Mouse (Mus musculus) fat pad, adult 2 months (tissue): ENCODE measurements around the gene Ap1m2.
A peak's percentile ranks its signal among the peaks of the same experiment; 100 is the strongest.
"Not testable (repeated sequence)": the region's sequence is repeated elsewhere in the genome, so short reads cannot be mapped to it uniquely, and the experiment has no call there.

Experiments used
- DNase-seq: peaks from one replicate; pipeline ENCODE4 v3.0.0-alpha.2; 2011; ENCODE audit warnings: low read depth, low spot score; ENCODE audit errors: extremely low read depth

Ap1m2 gene

DNA sequence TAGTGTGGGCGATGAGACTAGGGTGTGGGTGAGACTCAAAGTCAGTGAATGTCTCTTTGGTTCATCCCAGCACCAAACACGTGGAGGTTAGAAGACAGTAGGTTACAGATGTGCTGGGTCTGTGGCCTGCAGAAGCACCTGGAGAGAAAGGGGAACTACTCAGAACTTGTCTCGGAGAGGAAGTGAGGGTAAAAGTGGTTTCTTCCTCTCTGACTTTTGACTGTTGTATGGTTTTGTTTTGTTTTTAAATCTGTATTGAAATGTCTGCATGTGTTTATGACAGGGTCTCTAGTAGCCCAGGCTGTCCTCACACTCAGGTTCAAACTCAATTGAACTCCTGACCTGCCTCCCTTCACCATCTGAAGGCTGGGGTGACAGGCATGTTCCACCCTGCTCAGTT is 15.9 kb upstream of the Ap1m2 start:
- no peak for DNase-seq

DNA sequence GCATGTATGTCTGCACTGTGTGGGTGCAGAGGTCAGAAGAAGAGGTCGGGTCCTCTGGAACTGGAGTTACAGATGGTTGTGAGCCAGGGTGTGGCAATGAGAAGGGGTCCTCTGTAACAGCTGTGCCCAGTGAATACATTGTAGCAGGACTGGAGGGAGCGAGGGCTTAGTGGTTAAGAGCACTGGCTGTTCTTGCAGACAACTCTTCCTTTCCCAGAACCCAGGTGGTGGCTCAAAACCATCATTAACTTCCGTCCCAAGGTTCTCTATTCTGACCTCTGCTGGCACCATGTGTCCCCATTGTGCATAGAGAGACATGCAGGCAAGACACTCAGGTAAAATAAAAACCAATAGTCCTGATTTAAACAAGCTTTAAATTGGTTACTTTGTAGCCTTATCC is 15.4 kb upstream of the Ap1m2 start:
- DNase-seq = no peak

DNA sequence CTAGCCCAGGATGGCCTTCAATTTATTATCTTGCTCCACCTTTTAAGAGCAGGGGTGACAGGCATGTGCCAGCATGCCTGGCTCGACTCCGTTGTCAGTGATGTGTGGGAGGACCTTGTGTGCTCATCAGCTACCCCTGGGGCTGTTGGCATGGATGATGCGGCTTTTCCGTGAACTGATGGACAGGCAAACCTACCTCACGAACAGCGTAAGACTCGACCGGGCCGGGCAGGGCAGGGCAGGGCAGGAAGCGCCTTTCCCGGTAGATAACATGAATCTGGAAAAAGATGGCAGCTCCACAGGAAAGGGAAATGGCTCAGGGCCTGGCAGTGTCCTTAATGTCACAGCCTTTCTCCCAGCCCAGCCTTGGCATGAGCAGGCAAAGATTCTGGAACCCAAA is 12.1 kb upstream of the Ap1m2 start:
- DNase-seq = peak; percentile 97

DNA sequence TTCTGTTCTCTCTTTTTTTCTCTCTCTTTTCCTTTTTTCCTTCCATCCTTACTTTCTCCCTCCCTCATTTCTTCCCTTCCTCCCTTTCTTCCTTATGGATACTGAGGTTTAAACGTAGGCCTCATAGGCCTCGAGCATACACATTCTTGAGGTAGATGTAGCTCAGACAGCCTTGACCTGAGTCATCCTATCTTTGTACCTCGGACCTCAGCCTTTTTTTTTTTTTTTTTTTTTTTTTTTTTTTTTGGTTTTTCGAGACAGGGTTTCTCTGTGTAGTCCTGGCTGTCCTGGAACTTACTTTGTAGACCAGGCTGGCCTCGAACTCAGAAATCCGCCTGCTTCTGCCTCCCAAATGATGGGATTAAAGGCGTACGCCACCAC is 10.8 kb upstream of the Ap1m2 start:
- DNase-seq = not testable (repeated sequence)

DNA sequence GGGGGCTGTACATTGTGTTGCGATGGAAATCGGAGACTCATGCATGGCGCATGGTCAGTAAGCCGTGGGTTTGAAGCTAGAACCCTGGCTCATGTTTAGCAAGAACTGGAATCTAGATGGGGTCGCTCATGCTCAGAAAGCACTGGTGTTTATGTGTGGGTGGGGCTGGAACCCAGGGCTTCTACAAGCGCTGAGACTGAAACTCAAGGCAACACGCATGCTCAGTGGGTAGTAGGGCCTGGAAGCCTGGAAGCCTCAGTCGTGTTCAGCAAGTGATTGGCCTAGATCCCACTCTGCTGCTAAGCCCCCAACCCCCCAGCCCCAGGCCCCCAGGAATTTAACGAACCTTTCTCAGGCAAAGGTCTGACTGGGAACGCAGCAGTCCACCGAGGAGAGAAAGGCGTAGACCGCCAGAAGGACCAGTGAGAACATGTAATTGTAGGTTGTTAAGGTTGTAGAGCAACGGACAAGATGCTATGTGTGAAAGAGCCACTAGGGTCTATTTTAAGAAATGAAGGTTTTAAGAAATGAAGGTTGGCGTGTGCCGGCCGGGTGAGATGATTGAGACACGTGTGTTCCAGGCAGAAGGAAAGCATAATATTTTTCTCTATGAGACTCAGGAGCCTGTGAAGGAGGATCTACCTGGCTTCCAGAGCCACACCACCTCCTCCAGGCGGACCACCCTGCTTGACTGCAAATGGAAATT is 10.2 kb upstream of the Ap1m2 start:
- DNase-seq = no peak

DNA sequence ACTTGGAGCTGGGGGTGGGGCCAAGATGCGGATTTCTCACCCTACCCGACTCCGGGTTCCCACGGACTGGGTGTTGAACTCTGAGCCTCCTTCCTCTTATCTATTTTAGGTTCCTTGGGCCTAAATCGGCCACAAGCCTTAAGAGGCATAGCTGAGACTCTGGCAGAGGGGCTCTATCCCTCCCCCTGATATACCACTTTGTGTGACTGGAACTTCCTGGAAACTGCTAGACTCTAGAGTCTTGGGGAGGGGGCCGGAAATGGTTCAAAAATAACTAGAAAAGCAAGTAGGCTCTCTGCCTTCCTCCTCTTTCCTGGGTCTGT is 9.3 kb upstream of the Ap1m2 start:
- DNase-seq = no peak

DNA sequence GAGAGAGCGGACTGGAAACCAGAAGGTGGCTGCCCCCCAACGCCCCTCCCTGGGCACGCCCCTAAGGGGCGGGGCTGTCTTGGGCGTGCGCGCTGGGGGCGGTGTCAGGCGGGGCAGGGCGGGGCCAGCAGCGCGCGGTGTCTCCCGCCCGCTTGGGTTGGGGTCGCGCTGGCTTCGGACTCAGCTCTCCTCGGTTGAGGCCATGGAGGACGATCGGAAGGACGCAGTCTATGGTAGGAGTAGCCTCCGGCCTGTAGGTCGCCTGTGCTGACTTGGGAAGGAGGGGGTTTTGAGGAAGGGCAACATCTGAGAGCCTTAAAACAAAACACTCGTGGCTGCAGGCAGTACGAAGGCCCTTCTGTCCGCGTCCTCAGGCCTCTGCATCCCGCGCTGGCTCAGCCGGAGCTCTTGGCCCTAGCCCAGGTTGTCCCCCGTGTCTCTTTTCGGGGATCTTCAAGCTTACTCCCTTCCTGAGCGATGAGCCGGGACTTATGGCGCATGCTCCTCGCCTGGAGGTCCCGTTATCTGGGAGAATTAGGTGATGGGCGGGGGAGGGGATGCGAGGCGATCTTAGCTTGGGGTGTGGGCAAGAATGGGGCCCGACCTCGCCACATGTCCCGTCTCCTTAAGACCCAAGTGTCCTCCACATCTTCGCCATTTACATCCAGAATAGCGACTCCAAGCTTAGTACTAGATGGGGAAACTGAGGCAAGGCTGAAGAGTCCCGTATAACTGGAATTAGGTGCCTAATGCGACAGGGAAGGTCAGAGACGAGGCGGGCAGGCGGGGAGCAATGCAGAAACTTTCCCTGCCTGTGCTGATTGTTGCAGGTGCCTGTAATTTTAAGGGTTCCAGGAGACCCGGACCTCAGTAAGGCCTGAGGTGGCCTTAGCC is 8.7 kb upstream of the Ap1m2 start, which contains the start of gene Slc44a2:
TSS of gene Slc44a2 (plus strand) at position 80 of the 894 bp plus-strand sequence.
- no peak for DNase-seq

DNA sequence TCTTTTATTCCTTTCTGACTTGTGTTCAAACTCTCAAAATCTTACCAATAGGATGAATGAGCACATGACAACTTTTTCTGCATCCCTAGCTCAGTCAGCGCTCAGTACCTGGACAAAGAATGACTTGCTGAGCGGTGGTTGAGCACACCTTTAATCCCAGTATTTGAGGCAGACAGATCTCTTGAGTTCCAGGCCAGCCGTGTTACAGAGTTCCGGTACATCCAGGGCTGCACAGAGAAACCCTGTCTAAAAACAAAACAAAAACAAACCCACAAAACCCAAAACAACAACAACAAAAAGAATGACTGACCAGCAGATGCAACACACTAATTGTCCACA is 8.1 kb upstream of the Ap1m2 start:
- no peak for DNase-seq

DNA sequence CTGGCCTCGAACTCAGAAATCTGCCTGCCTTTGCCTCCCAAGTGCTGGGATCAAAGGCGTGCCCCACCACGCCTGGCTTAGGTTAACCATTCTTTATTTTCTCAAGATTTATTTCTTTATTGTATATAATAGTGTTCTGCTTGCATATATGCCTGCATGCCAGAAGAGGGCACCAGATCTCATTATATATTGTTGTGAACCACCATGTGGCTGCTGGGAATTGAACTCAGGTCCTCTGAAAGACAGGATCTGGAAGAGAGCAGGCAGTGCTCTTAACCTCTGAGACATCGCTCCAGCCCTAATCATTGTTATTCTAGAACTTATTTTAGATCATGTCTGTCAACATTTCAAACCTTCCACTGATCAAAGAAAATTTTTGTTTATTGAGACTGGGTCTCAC is 7.4 kb upstream of the Ap1m2 start:
- DNase-seq = no peak

DNA sequence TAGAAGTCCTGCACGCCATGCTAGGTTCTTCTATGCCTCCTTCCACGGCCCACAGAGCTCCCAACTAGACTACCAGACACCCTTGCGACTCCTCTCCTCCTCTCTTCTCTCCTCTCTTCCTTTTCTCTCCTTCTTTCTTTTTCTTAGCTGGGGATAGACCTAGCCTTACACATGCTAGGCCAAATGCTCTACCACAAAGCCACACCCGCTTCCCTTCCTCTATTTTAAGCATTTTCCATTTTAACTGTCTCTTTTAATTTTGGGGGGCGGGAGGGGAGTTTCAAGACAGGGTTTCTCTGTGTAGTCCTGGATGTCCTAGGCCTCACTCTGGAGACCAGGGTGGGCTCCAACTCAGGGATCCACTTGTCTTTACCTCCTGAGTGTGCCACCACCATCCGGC is 6.7 kb upstream of the Ap1m2 start:
- DNase-seq = no peak

DNA sequence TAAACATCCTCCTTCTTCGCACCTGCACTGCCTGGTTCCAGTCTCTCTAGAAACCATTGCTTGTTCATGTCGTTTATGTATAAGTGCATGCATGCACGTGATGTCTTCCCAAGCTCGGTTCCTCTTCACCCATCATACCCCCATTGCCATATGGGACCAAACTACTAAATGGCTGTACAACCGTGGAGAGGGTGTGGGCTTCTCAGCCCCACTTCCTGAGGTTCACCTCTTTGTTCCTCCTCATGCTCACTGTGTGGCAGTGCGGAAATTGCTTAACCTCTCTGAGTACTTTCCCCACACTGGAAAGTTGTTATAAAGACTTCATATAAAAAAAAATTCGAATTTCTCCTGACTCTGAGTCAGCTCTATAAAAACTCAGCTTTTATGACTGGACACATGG is 4.6 kb upstream of the Ap1m2 start:
- no peak for DNase-seq

DNA sequence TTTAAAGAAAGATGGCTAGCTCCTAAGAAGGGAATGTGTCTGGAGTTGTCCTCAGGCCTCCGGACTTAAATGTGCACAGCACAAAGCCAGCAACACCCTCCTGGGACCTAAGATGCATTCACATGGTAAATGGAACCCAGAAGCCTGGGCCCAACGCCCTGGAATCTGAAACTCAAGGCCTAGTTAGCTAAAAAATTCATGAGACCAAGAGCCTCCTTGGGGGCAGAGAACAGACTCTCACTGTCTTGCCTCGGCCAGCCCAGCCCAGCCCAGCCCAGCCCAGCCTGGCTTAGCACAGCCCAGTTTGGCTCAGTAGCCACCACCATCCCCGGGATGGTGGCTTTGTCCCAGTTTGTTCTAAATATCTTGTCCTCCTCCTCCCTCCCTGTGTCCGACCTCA is 3.3 kb upstream of the Ap1m2 start:
- DNase-seq = no peak

DNA sequence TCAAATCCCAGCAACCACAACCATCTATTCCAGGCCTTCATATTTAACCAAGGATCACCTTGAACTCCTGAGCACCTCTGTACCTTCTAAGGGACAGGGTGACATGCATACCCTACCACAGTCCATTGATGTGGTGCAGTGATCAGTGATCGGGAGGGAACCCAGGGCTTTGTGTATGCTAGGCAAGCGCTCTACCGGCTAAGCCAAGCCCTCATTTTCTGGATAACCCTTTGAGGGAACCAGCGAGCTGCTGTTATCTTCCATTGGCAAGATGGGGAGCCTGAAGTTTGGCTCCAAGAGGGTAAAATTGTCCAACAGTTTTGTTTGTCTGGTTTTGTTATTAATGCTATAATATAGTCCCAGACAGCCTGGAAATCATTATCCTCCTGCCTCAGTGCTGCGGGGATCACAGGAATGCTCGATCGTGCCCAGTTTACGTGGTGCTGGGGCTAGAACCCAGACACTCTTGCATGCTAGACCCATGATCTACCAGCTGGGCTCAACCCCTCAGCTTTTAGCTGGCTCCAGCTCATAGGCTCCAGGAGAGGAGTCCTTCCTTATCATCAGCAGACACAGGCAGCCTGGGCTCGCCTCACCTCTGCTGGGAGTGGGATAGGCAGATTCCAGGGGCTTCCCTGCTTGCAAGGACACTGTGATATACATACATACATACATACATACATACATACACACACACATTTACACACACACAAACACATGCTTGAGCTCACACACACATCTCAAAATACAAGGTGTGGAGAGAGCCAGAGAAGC is 2.4 kb upstream of the Ap1m2 start:
- no peak for DNase-seq

DNA sequence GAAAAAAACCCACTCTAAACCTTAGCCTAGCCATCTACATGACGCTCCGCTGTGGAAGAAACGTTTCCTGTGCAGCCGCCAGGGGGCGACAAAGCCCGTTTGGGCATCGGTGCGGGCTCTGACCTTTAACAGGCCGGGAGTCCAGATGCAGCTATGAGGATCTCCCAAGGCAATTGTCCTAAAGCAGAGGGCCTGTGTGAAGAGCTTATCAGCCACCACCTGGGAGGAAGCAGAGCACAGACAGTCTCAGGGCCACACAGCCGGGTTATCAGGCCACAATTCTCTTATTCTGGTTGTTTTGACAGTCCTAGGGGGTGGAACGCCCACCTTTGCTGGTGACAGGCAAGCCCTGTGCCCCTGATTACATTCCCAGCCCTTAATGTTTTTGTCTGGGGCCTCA is 1.3 kb upstream of the Ap1m2 start:
- no peak for DNase-seq

DNA sequence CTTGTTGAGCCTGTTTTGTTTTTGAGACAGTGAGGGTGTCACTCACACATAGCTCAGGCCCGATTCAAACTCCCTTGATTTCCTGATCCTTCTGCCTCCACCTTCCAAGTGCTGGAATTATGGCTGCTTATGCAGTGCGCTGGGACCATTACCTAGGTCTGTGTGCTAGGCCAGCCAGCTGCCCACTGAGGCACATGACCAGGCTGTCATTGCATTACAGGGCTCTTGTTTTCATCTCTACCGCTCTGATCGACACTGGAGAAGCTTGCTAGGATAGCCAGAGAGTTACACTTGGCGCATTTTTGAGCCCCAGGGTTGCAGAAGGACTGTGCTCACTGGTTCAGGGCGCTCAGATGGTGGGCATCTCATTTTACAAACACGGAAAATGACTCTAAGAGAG is 442 bp downstream of the Ap1m2 start:
- no peak for DNase-seq

DNA sequence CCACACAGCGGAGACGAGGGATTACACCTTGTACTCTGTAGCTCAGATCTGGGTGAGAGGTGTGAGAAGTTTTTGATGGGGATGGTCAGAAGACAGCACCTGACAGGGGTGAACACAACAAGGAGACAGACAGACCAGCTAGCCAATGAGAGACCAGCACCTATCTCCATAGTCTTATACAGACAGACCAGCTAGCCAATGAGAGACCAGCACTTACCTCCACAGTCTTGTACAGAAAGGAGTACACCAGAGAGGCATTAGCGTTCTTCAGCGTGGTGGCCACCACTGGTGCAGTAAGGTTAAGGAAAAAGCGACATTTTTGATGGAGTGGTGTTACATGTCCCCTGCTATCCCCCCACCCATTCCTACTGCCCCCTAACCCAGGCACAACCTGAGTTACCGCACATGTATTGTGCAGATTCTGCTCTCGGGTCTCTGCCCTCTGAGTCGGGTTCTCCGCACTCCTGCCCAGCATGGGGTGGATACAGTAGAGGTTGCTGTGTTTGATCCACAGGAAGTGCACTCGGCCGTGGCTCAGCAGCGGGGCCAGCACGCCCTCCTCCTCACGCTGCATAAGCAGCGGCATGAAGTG is 2.9 kb downstream of the Ap1m2 start:
- no peak for DNase-seq

DNA sequence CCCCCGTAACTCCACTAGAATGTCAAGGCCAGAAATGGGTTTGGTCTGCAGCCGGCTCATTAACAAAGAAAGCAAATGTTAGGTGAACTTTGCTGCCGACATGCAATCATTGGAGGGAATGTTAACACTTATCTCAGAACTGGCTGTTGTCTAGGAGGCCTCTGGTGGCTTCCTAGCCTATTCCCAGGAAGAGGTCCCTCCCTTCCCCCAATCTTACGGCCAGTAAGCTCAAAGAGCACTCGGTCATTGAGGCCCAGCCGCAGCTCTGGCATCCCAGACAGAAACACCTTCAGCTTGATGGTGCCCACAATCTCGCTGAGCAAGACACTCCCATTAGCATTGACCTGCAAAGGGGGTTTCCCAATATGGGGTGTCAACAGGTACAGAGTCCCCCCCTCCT is 7.1 kb downstream of the Ap1m2 start:
- DNase-seq = no peak

DNA sequence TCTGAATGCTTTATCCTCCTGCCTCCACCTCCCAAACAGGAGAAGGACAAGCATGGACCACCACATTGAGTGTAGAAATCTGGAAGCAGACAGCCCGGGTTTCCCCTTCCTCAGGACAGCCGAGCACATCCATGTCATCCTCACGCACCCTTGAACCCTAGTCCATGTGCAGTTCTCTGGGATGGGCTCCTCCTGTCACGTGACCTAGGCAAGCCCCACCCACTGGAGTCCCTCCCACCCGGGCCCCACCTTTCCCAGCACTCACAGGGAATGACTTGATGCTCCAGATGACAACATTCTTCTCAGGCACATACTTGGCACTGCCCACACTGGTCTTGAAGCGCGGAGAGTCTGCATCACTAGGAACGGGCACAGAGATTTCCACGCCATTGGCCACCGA is 13.1 kb downstream of the Ap1m2 start:
- DNase-seq = no peak

DNA sequence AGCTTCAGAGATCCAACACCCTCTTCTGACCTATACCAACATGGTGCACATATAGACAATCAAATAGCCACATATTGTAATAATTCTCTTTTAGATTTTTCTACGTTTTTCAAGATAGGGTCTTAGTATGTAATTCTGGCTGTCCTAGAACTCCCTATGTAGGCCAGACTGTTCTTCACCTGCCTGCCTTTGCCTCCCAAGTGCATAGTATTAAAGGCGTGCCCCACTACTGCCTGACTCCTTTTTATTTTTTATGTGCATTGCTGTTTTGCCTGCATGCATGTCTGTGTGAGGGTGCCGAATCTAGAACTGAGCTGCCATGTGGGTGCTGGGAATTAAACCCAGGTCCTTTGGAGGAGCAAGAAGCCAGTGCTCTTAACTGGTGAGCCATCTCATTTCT is 19.9 kb downstream of the Ap1m2 start:
- DNase-seq = no peak

DNA sequence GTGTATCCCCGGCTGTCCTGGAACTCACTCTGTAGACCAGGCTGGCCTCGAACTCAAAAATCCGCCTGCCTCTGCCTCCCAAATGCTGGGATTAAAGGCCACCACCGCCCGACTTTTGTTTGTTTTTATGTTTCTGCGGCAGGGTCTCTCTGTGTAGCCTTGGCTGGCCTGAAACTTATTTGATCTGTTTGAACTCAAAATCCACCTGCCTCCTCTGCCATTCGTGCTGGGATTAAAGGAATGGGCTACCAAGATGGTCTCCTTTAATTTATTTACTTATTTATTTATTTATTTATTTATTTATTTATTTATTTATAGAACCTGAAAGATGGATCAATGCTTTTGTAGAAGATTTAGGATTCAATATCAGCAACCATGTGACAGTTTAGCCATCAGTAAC is 20.3 kb downstream of the Ap1m2 start:
- not testable (repeated sequence) for DNase-seq

DNA sequence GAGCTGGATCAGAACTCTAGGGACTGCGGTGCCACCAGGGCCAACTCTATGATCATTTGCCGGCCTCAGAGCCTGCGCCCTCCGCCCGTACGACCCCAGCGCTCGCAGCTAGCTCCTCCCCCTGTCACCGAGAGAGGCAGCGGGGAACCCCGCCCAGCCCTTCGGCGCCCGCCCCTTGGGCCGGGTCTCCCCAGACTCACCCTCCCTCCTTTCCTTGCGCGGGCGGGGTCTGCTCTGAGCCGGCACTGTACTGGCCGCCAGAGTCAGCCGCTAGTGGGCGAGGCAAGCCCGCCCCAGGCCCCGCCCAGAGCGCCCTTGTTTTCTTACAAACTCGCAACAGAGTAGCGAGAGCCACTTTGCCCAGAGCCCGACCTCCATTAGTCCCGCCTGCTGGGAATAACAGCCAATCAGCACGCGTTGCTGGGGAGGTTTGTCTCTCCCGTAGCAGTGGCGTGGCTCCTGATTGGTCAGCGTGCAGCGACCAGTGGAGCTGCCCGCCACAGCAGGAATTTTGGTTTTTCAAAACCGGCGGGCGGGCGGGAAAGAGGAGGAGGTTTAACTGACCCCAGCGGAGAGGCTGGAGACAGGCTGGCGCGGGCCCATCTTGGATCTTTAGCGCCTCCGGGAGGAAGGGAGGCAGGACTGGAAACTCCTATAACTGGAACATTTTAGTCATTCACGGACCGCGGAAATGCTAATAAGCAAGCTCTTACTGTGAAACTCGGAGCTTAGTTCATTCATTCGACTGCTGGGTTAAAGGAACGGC is 20.9 kb downstream of the Ap1m2 start, which contains the start of gene Cdkn2d:
TSS of gene Cdkn2d (minus strand) at position 386 of the 766 bp plus-strand sequence.
- peak; percentile 93 for DNase-seq
